Mouse (Mus musculus) hindbrain, embryonic 16.5 days (tissue): ENCODE measurements at regions not wholly inside any gene's neighbourhood (a gene's known extent, or its start where the extent isn't known, plus 50 kb on each side); places are given as distances from the start of the nearest gene placed in this dataset.

Source experiments
- ATAC-seq: fragments of 200-750 bp; cut with Nextera tagmentation; 2 replicates; pipeline ENCODE4 v1.8.0; 2017; ENCODE audit warnings: moderate TSS enrichment, moderate library complexity
- H3K27ac ChIP-seq: fragments of 300-500 bp; sonication (generic); 2 replicates; pipeline ENCODE4 v1.5.1; 2014; ENCODE audit warnings: low read depth, mild to moderate bottlenecking, control low read depth, low read length, moderate library complexity
- H3K27me3 ChIP-seq: fragments of 300-500 bp; sonication (generic); replicated peaks from 2 replicates; pipeline ENCODE4 v1.6.1; 2014; ENCODE audit warnings: low read length; ENCODE audit not compliant: control insufficient read depth, insufficient read depth
- H3K36me3 ChIP-seq: fragments of 300-500 bp; sonication (generic); 2 replicates; pipeline ENCODE4 v1.6.1; 2014; ENCODE audit warnings: mild to moderate bottlenecking, low read length, moderate library complexity, mixed read lengths; ENCODE audit not compliant: control insufficient read depth, insufficient read depth
- H3K4me1 ChIP-seq: fragments of 300-500 bp; sonication (generic); 2 replicates; pipeline ENCODE4 v1.6.1; 2014; ENCODE audit warnings: low read depth, low read length; ENCODE audit not compliant: control insufficient read depth, insufficient read depth
- H3K4me2 ChIP-seq: fragments of 300-500 bp; sonication (generic); 2 replicates; pipeline ENCODE4 v1.6.1; 2014; ENCODE audit warnings: mild to moderate bottlenecking, low read length, control low read depth, moderate library complexity
- H3K4me3 ChIP-seq: fragments of 300-500 bp; sonication (generic); 2 replicates; pipeline ENCODE4 v1.5.1; 2014; ENCODE audit warnings: mild to moderate bottlenecking, low read length, control low read depth, moderate library complexity
- H3K9ac ChIP-seq: fragments of 300-500 bp; sonication (generic); 2 replicates; pipeline ENCODE4 v1.6.1; 2014; ENCODE audit warnings: low read depth, mild to moderate bottlenecking, control low read depth, low read length, moderate library complexity
- H3K9me3 ChIP-seq: fragments of 300-500 bp; sonication (generic); 2 replicates; pipeline ENCODE4 v1.6.1; 2014; ENCODE audit warnings: mild to moderate bottlenecking, low read length, moderate library complexity; ENCODE audit not compliant: control insufficient read depth
- WGBS: fragments of 180-500 bp; shearing (Covaris S2); extraction: QIAGEN DNeasy Blood & Tissue Kit; methylation state at CpG from one replicate; pipeline ENCODE4 v1.1.7; 2014; 5-methylcytosine and 5-hydroxymethylcytosine counted together

DNA sequence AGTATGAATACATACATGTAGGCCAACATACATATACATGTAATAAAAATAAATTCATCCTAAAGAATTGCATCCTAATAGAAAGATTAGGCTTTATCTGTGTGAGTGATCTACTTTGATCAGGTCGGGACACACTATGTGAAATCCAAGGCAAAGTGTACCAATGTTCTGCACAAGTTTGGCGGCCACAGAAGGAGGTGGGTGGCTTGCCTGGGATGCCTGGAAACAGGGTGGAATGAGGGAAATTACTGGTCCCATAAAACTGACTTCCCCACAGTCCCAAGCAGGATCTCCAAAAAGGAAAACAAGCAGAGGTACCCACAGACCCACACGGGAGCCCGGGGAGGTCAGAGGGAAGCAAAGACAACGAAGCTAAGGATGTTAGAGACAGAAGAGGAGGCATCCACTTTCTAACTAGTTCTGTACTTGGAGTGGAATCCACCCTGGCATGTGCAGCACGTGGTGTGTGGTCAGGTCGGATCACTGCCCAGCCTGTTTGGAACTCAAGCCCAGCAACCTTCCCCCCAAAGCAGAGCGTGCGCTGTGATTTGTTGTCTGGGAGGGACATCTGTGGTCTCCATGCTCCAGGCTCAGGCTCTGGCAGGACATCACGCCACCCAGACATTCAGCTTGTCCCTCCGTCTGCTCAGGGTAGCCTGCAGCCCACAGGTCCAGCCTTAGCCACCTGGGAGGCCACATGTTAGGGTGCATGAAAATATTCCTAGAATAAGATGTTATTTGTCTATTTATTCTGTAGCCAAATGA is 615.3 kb upstream of the 3110018I06Rik start:
- no peak for ATAC-seq
- H3K4me1 ChIP-seq, result no peaks in the 10 kb centered on the region
- no peak overlapping the region for H3K27ac ChIP-seq
- no peak overlapping the region for H3K9ac ChIP-seq
- 91% methylated on average over 11 of the region's 11 CpGs for WGBS
- H3K27me3 ChIP-seq, result no peaks in the 10 kb centered on the region
- no peaks in the 10 kb centered on the region for H3K36me3 ChIP-seq
- H3K4me2 ChIP-seq, result no peak overlapping the region
- H3K4me3 ChIP-seq, result no peak overlapping the region
- no peaks in the 10 kb centered on the region for H3K9me3 ChIP-seq

DNA sequence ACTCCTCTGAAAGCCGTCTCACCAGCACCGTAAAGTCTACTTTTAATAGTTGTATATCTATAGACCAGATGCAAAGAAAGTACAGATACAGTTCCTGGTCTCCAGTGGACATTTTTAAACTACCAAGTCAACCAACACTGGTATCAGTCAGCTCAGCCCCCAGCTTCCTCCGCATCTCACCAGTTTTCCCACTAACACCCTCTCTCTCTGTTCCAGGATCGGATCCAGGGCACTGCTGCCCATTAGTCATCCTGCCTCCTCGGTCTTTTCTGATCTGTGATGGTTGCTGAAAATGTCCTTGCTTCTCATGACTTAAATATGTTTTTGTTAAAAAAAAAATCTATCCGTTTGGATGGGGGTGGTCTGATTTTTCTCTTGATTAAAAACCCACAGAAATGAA is 598.1 kb upstream of the 3110018I06Rik start:
- Histone ChIP-seq H3K9me3 (no peaks in the 10 kb centered on the region), H3K9ac (no peak overlapping the region), H3K4me1 (no peaks in the 10 kb centered on the region), H3K4me2 (no peak overlapping the region), H3K27ac (no peak overlapping the region), H3K27me3 (no peaks in the 10 kb centered on the region), H3K4me3 (no peak overlapping the region), H3K36me3 (no peaks in the 10 kb centered on the region)
- no peak for ATAC-seq
- 86% methylated on average over 6 of the region's 6 CpGs for WGBS

GRCm38 (mm10) chr12:106894061-106894460 is 594.4 kb upstream of the 3110018I06Rik start:
- no peaks in the 10 kb centered on the region for H3K27me3 ChIP-seq
- H3K4me2 ChIP-seq, result no peak overlapping the region
- 44% methylated on average over 1 of the region's 1 CpGs for WGBS
- H3K27ac ChIP-seq, result no peak overlapping the region
- H3K9me3 ChIP-seq, result no peaks in the 10 kb centered on the region
- H3K36me3 ChIP-seq, result no peaks in the 10 kb centered on the region
- ATAC-seq, result no peak
- no peak overlapping the region for H3K4me3 ChIP-seq
- H3K9ac ChIP-seq, result no peak overlapping the region
- H3K4me1 ChIP-seq, result no peaks in the 10 kb centered on the region

GRCm38 (mm10) chr12:106904202-106904601 is 584.2 kb upstream of the 3110018I06Rik start:
- H3K4me3 ChIP-seq, result no peak overlapping the region
- no peak overlapping the region for H3K4me2 ChIP-seq
- no peaks in the 10 kb centered on the region for H3K36me3 ChIP-seq
- H3K9me3 ChIP-seq, result no peaks in the 10 kb centered on the region
- WGBS, result 87% methylated on average over 5 of the region's 5 CpGs
- no peak overlapping the region for H3K9ac ChIP-seq
- no peak for ATAC-seq
- no peak overlapping the region for H3K27ac ChIP-seq
- H3K4me1 ChIP-seq, result no peaks in the 10 kb centered on the region
- H3K27me3 ChIP-seq, result no peaks in the 10 kb centered on the region

DNA sequence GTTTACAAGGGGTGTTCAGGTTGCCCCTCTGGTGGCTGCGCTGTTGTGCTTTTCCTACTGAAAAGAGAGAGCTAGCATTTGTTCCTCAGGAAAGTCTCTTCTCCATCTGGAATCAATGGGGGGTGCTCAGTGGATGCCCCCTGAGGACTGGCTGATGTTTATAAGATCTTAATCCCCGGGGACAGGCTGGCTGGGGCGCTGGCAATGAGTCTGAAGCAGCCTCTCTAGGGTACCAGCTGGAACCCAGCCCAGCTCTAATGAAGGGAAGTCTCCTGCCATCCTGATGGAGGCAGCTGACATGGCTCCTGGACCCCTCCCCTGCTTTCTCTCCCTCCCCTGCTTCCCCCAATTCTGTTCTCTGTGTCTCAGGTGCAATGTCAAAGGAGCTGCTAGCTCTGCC is 575.6 kb upstream of the 3110018I06Rik start:
- Histone ChIP-seq H3K36me3 (no peaks in the 10 kb centered on the region), H3K4me2 (no peak overlapping the region), H3K9ac (no peak overlapping the region), H3K27ac (no peak overlapping the region; the same call in 1 of the 2 replicates), H3K9me3 (no peaks in the 10 kb centered on the region), H3K4me3 (no peak overlapping the region), H3K27me3 (no peaks in the 10 kb centered on the region), H3K4me1 (no peaks in the 10 kb centered on the region)
- ATAC-seq, result no peak
- 42% methylated on average over 3 of the region's 3 CpGs for WGBS

DNA sequence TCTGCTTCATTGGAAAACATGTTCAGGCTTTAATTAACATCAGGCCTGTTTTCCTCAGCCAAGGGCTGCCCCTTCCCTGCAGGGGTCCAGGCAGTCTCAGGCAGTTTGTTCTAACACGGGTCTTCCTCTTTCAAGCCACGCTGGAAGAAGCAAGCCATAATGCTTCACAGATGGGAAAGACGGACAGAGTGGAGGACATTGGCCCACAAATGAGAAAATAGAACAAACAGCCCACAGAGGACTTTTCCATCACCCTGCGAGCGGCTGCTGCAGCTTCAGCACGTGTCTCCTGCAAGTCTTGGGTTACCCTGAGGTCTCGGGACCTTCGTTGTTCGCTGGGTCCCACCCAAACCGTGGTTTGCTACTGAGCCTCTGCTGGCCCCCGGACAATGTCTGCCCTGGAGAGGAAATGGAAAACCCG is 565.9 kb upstream of the 3110018I06Rik start:
- H3K4me2 ChIP-seq, result no peak overlapping the region
- H3K27me3 ChIP-seq, result no peaks in the 10 kb centered on the region
- peaks cover 3% of the 10 kb centered on the region; the same call in 1 of the 2 replicates for H3K4me1 ChIP-seq
- H3K9me3 ChIP-seq, result peaks cover 3% of the 10 kb centered on the region; the same call in 1 of the 2 replicates
- H3K9ac ChIP-seq, result no peak overlapping the region
- H3K27ac ChIP-seq, result no peak overlapping the region
- WGBS, result 53% methylated on average over 12 of the region's 12 CpGs
- no peaks in the 10 kb centered on the region for H3K36me3 ChIP-seq
- ATAC-seq, result 0 out of 2 replicates have a peak, but pooled peaks have one; percentile 20
- H3K4me3 ChIP-seq, result no peak overlapping the region

GRCm38 (mm10) chr12:106928389-106928788 is 560.0 kb upstream of the 3110018I06Rik start:
- no peaks in the 10 kb centered on the region for H3K36me3 ChIP-seq
- 48% methylated on average over 5 of the region's 5 CpGs for WGBS
- no peaks in the 10 kb centered on the region for H3K27me3 ChIP-seq
- no peak overlapping the region for H3K4me2 ChIP-seq
- peaks cover 2% of the 10 kb centered on the region; the same call in 1 of the 2 replicates for H3K4me1 ChIP-seq
- H3K9ac ChIP-seq, result no peak overlapping the region
- peaks cover 3% of the 10 kb centered on the region; the same call in 1 of the 2 replicates for H3K9me3 ChIP-seq
- H3K4me3 ChIP-seq, result no peak overlapping the region
- no peak for ATAC-seq
- 0 out of 2 replicates have a peak overlapping the region, but pooled peaks have one; percentile 13 for H3K27ac ChIP-seq

DNA sequence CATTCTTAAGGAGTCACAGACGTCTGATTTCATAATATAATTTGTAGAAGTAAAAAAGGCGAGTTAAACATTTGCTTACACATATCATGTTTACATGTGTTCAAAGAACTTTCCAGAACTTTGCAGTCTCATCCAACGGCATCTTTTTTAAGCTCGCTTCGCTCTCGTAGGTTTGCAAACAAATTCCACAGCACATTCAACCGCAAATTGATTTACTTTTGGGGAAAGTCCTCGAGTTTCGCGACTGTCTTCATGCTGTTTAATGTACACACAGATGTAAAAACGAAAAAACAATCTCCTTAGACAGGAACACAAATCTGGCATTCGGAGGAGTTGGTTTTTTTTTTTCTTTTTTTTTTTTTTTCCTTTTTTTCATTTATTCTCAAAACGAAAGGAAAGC is 559.3 kb upstream of the 3110018I06Rik start:
- H3K27me3 ChIP-seq, result no peaks in the 10 kb centered on the region
- H3K4me1 ChIP-seq, result peaks cover 2% of the 10 kb centered on the region; the same call in 1 of the 2 replicates
- WGBS, result 83% methylated on average over 13 of the region's 13 CpGs
- H3K9me3 ChIP-seq, result peaks cover 3% of the 10 kb centered on the region; the same call in 1 of the 2 replicates
- no peak overlapping the region for H3K9ac ChIP-seq
- H3K4me2 ChIP-seq, result no peak overlapping the region
- H3K27ac ChIP-seq, result no peak overlapping the region
- H3K36me3 ChIP-seq, result no peaks in the 10 kb centered on the region
- ATAC-seq, result no peak
- no peak overlapping the region for H3K4me3 ChIP-seq

DNA sequence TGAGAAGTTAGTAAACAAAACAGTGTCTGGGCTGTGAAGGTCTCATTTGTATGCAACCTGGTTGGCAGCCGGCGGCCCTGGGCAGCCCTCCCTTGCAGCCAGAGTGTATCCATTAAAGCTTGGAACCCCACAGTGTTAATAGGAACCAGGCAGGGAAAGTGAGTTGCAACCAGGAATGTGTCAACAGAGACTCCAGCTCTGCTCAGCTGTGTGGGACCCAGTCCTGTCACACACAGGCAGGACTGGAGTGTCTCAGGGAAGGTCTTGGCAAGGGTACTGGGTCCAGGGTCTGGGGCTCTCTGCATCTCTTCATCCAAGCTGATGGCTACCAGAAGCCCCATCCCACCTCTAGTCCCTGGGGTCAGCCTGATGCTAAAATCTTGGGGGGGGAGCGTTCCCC is 556.8 kb upstream of the 3110018I06Rik start:
- no peak for ATAC-seq
- H3K27me3 ChIP-seq, result no peaks in the 10 kb centered on the region
- H3K9me3 ChIP-seq, result no peaks in the 10 kb centered on the region
- H3K36me3 ChIP-seq, result no peaks in the 10 kb centered on the region
- WGBS, result 46% methylated on average over 3 of the region's 3 CpGs
- no peak overlapping the region for H3K4me3 ChIP-seq
- H3K9ac ChIP-seq, result no peak overlapping the region
- H3K4me2 ChIP-seq, result no peak overlapping the region
- H3K4me1 ChIP-seq, result peaks cover 2% of the 10 kb centered on the region; the same call in 1 of the 2 replicates
- no peak overlapping the region for H3K27ac ChIP-seq
